Mouse (Mus musculus) layer of hippocampus, adult 18-20 months (tissue): Measurements from ENCODE around the gene Hoxd13. TPM values are rescaled to one million over a fixed set of nuclear protein-coding genes. Genes with fewer than 3 reads are reported as not detected.

Experiments used
- DNase-seq, 2 experiments: peaks; one replicate each; pipeline ENCODE4 v3.0.0; 2022; ENCODE audit warnings: low spot score in 2 of 2
- microRNA-seq, 2 experiments: library from miRNA; unstranded; fragments of <30 nt; microRNA quantifications; one replicate each; pipeline ENCODE4 v1.2.0; 2021
- total RNA-seq, 2 experiments: library from RNA; stranded (reverse); gene quantifications; 2 replicates each; pipeline ENCODE4 v1.2.3; 2021

Gene Hoxd13
- total RNA-seq, 2 experiments from 2014 or later = not detected

- DNase-seq = no peak
Measured at GRCm38 (mm10) chr2:74706393-74706960, 38.4 kb downstream of the Hoxd13 start.

GRCm38 (mm10) chr2:74707599-74707998 lies 39.5 kb downstream of the Hoxd13 start:
- no peak for DNase-seq

GRCm38 (mm10) chr2:74708676-74709075 lies 40.6 kb downstream of the Hoxd13 start:
- no peak for DNase-seq

GRCm38 (mm10) chr2:74709465-74710419 lies 41.6 kb downstream of the Hoxd13 start:
- no peak for DNase-seq

GRCm38 (mm10) chr2:74710929-74711543 lies 42.9 kb downstream of the Hoxd13 start:
- DNase-seq = no peak

GRCm38 (mm10) chr2:74711721-74712621 lies 43.9 kb downstream of the Hoxd13 start, which contains the start of the genes Hoxd3 and Hoxd4:
Gene Hoxd3, plus strand, starts transcription at chr2:74711927.
Gene Hoxd4, plus strand, starts transcription at chr2:74711929.
- DNase-seq = no peak

- no peak for DNase-seq
Measured at GRCm38 (mm10) chr2:74713239-74714150, 45.4 kb downstream of the Hoxd13 start.

- no peak for DNase-seq
Measured at GRCm38 (mm10) chr2:74714156-74714789, 46.2 kb downstream of the Hoxd13 start.

- DNase-seq = no peak
Measured at GRCm38 (mm10) chr2:74714881-74715280, 46.8 kb downstream of the Hoxd13 start.

GRCm38 (mm10) chr2:74715504-74716241 lies 47.6 kb downstream of the Hoxd13 start:
- peak; percentile 35 to 81 for DNase-seq

- no peak for DNase-seq
Measured at GRCm38 (mm10) chr2:74720384-74720783, 52.3 kb downstream of the Hoxd13 start.

GRCm38 (mm10) chr2:74720955-74721491 lies 52.9 kb downstream of the Hoxd13 start:
- DNase-seq = no peak

Small RNAs within 50 kb of the gene (microRNA-seq; reads per million reads assigned to microRNA genes)
- gene Gm44463 = 0 reads per million in 2 experiments

Other genes starting within 250 kb of the Hoxd13 start
- gene Lnpk, start 88.9 kb upstream of the Hoxd13 start, total RNA-seq = 10 to 100 TPM; 55.3 to 55.4 TPM
- not detected for gene Evx2, start 8.8 kb upstream of the Hoxd13 start, total RNA-seq
- not detected for gene Hoxd12, start 6.7 kb downstream of the Hoxd13 start, total RNA-seq
- gene Hoxd11, start 11.2 kb downstream of the Hoxd13 start, total RNA-seq = not detected
- not detected for gene Hoxd10, start 23.6 kb downstream of the Hoxd13 start, total RNA-seq
- gene Hoxd9, start 29.4 kb downstream of the Hoxd13 start, total RNA-seq = not detected
- gene Hoxd8, start 36.3 kb downstream of the Hoxd13 start, total RNA-seq = not detected
- gene Hoxd3, start 43.6 kb downstream of the Hoxd13 start, total RNA-seq = not detected
- not detected for gene Hoxd4, start 43.6 kb downstream of the Hoxd13 start, total RNA-seq
- not detected for gene Gm28230, start 58.4 kb downstream of the Hoxd13 start, total RNA-seq
- gene Hoxd1, start 94.7 kb downstream of the Hoxd13 start, total RNA-seq = under 1 TPM in 1 of 2 experiments, not detected in 1; 0.17 TPM
- gene Mtx2, start 157.5 kb downstream of the Hoxd13 start, total RNA-seq = 10 to 100 TPM; 36.5 to 43.4 TPM